Mouse (Mus musculus) CH12.LX (cell line): Measurements from ENCODE around the gene Wfdc17. TPM values are rescaled to one million over a fixed set of nuclear protein-coding genes. Genes with fewer than 3 reads are reported as not detected.

Experiments
- DNase-seq: peaks from one replicate; pipeline ENCODE4 v3.0.0-alpha.2; 2013; ENCODE audit errors: extremely low read depth
- H3K27ac ChIP-seq: 2 replicates; pipeline ENCODE4 v1.5.1; 2012; ENCODE audit warnings: low read depth, mild to moderate bottlenecking, control low read depth, moderate library complexity; ENCODE audit not compliant: insufficient read depth
- H3K27me3 ChIP-seq: replicated peaks from 2 replicates; pipeline ENCODE3; 2012; ENCODE audit warnings: inconsistent platforms
- H3K36me3 ChIP-seq, 2 experiments: replicated peaks in 1 of 2; 2 replicates each; pipeline versions ENCODE3 to v1.6.1; 2012; ENCODE audit warnings: inconsistent platforms in 1 of 2, low read length in 1 of 2, mild to moderate bottlenecking in 1 of 2, mixed read lengths in 1 of 2, moderate library complexity in 1 of 2; ENCODE audit not compliant: control insufficient read depth in 1 of 2, insufficient read depth in 1 of 2
- H3K4me1 ChIP-seq, 2 experiments: 2 replicates each; pipeline ENCODE4 v1.6.1; 2012; ENCODE audit warnings: inconsistent platforms in 1 of 2, moderate library complexity in 1 of 2; ENCODE audit not compliant: insufficient read depth in 2 of 2, control insufficient read depth in 1 of 2
- H3K4me2 ChIP-seq: 2 replicates; pipeline ENCODE4 v1.6.1; 2012; ENCODE audit warnings: low read depth, mild to moderate bottlenecking, control low read depth; ENCODE audit not compliant: poor library complexity, insufficient read depth, severe bottlenecking
- H3K4me3 ChIP-seq, 3 experiments: fragments of 150-350 bp in 1 of 3; sonication (generic) in 1 of 3; replicated peaks in 1 of 3; 2 replicates each; pipeline versions ENCODE3 to v1.5.1; 2011 to 2012; ENCODE audit warnings: low read depth in 2 of 3, low read length in 2 of 3, mild to moderate bottlenecking in 2 of 3, moderate library complexity in 2 of 3, control low read depth in 1 of 3, improper control_type of control experiment in 1 of 3, inconsistent platforms in 1 of 3, mixed read lengths in 1 of 3; ENCODE audit not compliant: poor library complexity in 1 of 3
- H3K79me2 ChIP-seq: replicated peaks from 2 replicates; pipeline ENCODE4 v1.6.1; 2012; ENCODE audit warnings: mild to moderate bottlenecking, moderate library complexity; ENCODE audit not compliant: control insufficient read depth, poor library complexity, insufficient read depth, severe bottlenecking; ENCODE audit errors: extremely low read depth
- H3K9ac ChIP-seq: 2 replicates; pipeline ENCODE4 v1.6.1; 2012; ENCODE audit warnings: low read depth, mild to moderate bottlenecking, control low read depth, moderate library complexity; ENCODE audit not compliant: insufficient read depth
- H3K9me3 ChIP-seq: replicated peaks from 2 replicates; pipeline ENCODE3; 2012; ENCODE audit warnings: low read length, inconsistent platforms, mixed read lengths
- CHD2 ChIP-seq: IDR thresholded peaks from 2 replicates; pipeline ENCODE4 v1.6.1; 2011; ENCODE audit warnings: low read length, improper control_type of control experiment
- CTCF ChIP-seq, 2 experiments: IDR thresholded peaks in 1 of 2; conservative IDR thresholded peaks in 1 of 2; 2 replicates each; pipeline ENCODE4 v1.5.1; 2011 to 2012; ENCODE audit warnings: low read depth in 2 of 2, low read length in 2 of 2, improper control_type of control experiment in 1 of 2, inconsistent platforms in 1 of 2, mild to moderate bottlenecking in 1 of 2, moderate library complexity in 1 of 2
- EP300 ChIP-seq: IDR thresholded peaks from 2 replicates; pipeline ENCODE4 v1.6.1; 2011; ENCODE audit warnings: low read length, improper control_type of control experiment
- GABPA ChIP-seq: IDR thresholded peaks from 2 replicates; pipeline ENCODE4 v1.6.1; 2012; ENCODE audit warnings: low read depth, low read length, improper control_type of control experiment, inconsistent platforms; ENCODE audit not compliant: insufficient replicate concordance
- HCFC1 ChIP-seq: IDR thresholded peaks from 2 replicates; pipeline ENCODE4 v1.6.1; 2012; ENCODE audit warnings: low read depth, mild to moderate bottlenecking, inconsistent platforms, low read length, improper control_type of control experiment
- IRF4 ChIP-seq: IDR thresholded peaks from 2 replicates; pipeline ENCODE4 v1.6.1; 2014; ENCODE audit warnings: low read depth, mild to moderate bottlenecking, inconsistent platforms, low read length, improper control_type of control experiment
- JUN ChIP-seq: IDR thresholded peaks from 2 replicates; pipeline ENCODE4 v1.6.1; 2011; ENCODE audit warnings: low read depth, mild to moderate bottlenecking, low read length, improper control_type of control experiment, moderate library complexity; ENCODE audit not compliant: insufficient read depth
- JUND ChIP-seq: conservative IDR thresholded peaks from 2 replicates; pipeline ENCODE4 v1.6.1; 2011; ENCODE audit warnings: low read depth, low read length, improper control_type of control experiment
- MAX ChIP-seq: IDR thresholded peaks from 2 replicates; pipeline ENCODE4 v1.6.1; 2011; ENCODE audit warnings: low read length, improper control_type of control experiment
- MXI1 ChIP-seq: IDR thresholded peaks from 2 replicates; pipeline ENCODE4 v1.6.1; 2011; ENCODE audit warnings: mild to moderate bottlenecking, low read depth, low read length, improper control_type of control experiment
- MYC ChIP-seq: IDR thresholded peaks from 2 replicates; pipeline ENCODE4 v1.6.1; 2011; ENCODE audit warnings: low read depth, mild to moderate bottlenecking, improper control_type of control experiment, low read length
- NELFE ChIP-seq: IDR thresholded peaks from 2 replicates; pipeline ENCODE4 v1.6.1; 2011; ENCODE audit warnings: low read depth, low read length, improper control_type of control experiment
- NRF1 ChIP-seq: IDR thresholded peaks from 2 replicates; pipeline ENCODE4 v1.6.1; 2014; ENCODE audit warnings: low read depth, mild to moderate bottlenecking, inconsistent platforms, low read length, improper control_type of control experiment, moderate library complexity
- PAX5 ChIP-seq: IDR thresholded peaks from 2 replicates; pipeline ENCODE4 v1.6.1; 2012; ENCODE audit warnings: low read length, inconsistent platforms, mixed read lengths
- POLR2AphosphoS2 ChIP-seq: IDR thresholded peaks from 2 replicates; pipeline ENCODE4 v1.6.1; 2011; ENCODE audit warnings: low read depth, low read length, improper control_type of control experiment
- RAD21 ChIP-seq: IDR thresholded peaks from 2 replicates; pipeline ENCODE4 v1.6.1; 2011; ENCODE audit warnings: low read depth, mild to moderate bottlenecking, low read length, improper control_type of control experiment, moderate library complexity
- SIN3A ChIP-seq: IDR thresholded peaks from 2 replicates; pipeline ENCODE4 v1.6.1; 2012; ENCODE audit warnings: low read length, improper control_type of control experiment, inconsistent platforms
- SMC3 ChIP-seq: IDR thresholded peaks from 2 replicates; pipeline ENCODE4 v1.6.1; 2011; ENCODE audit warnings: low read depth, low read length, improper control_type of control experiment
- TBP ChIP-seq: conservative IDR thresholded peaks from 2 replicates; pipeline ENCODE4 v1.6.1; 2011; ENCODE audit warnings: low read depth, low read length, improper control_type of control experiment
- TCF12 ChIP-seq: IDR thresholded peaks from 2 replicates; pipeline ENCODE4 v1.6.1; 2014; ENCODE audit warnings: low read depth, mild to moderate bottlenecking, inconsistent platforms, low read length, improper control_type of control experiment
- UBTF ChIP-seq: IDR thresholded peaks from 2 replicates; pipeline ENCODE4 v1.6.1; 2012; ENCODE audit warnings: low read depth, mild to moderate bottlenecking, inconsistent platforms, low read length, improper control_type of control experiment, moderate library complexity
- ZKSCAN1 ChIP-seq: IDR thresholded peaks from 2 replicates; pipeline ENCODE4 v1.6.1; 2012; ENCODE audit warnings: low read depth, inconsistent platforms, low read length, improper control_type of control experiment, borderline replicate concordance
- ZMIZ1 ChIP-seq: IDR thresholded peaks from 2 replicates; pipeline ENCODE4 v1.6.1; 2012; ENCODE audit warnings: low read depth, mild to moderate bottlenecking, inconsistent platforms, low read length, improper control_type of control experiment
- ZNF384 ChIP-seq: IDR thresholded peaks from 2 replicates; pipeline ENCODE4 v1.6.1; 2012; ENCODE audit warnings: low read depth, low read length, improper control_type of control experiment, inconsistent platforms
- dilution Hi-C: fragments of 300-500 bp; cut with MboI; formaldehyde crosslinking; loops from 2 replicates; pipeline ENCODE4 v1.14.3; 2020; ENCODE audit warnings: low sequenced_read_pairs; ENCODE audit not compliant: extremely low pct_unique_long_range_greater_than_20kb, extremely low pct_ligation_motif_present
- in situ Hi-C: fragments of 300-500 bp; cut with MboI; formaldehyde crosslinking; loops from 3 replicates; pipeline ENCODE4 v1.14.3; 2019; ENCODE audit warnings: low sequenced_read_pairs, low pct_ligation_motif_present, low pct_unique_long_range_greater_than_20kb, mixed read lengths
- polyA plus RNA-seq: library from polyadenylated mRNA; unstranded; fragments of >175 nt; gene quantifications from 2 replicates; pipeline ENCODE4 v1.2.1, GENCODE M21; 2012; ENCODE audit warnings: low read depth; ENCODE audit not compliant: insufficient read length
- total RNA-seq, 2 experiments: library from RNA; depleted of rRNA; stranded (reverse); fragments of 300-350 nt in 1 of 2; fragments of >200 nt in 1 of 2; gene quantifications; 2 replicates each; pipeline ENCODE4 v1.2.3; 2012 to 2014

Wfdc17 gene
- total and polyA plus RNA-seq, 3 experiments = not detected

DNA sequence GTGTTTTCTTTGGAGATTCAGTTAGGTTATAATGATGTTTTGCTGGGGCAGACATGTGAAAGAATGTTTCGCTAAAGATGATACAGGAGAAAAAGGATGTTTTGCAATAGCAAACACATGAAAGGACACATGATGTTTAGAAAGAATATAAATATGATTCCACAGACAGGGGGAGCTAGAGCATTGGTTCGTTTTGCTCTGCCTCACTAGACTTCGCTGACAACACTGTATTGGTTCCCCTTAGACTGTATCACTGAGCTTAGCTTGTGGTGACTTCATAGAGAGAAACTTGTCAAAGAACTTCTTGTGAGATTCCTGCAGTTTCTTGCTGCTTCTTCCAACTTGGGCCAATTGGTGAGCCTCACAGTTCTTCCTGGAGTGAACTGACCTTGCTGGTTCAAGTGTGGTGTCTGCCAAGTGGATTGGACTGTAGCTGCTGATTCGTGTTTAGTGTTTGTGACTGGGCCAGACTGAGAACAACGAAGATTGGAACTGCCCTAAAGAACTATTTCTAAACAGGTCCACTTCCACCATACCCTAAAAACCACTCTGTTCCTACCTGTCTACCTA, 29.4 kb downstream of the Wfdc17 start:
- Histone ChIP-seq H3K9me3 (peaks cover 16% of the 10 kb centered on the region), H3K4me3 (no peak overlapping the region), H3K4me1 (peaks cover 20 to 38% of the 10 kb centered on the region in 2 experiments), H3K27me3 (no peaks in the 10 kb centered on the region), H3K79me2 (no peaks in the 10 kb centered on the region), H3K36me3 (no peaks in the 10 kb centered on the region), H3K9ac (no peak overlapping the region), H3K27ac (no peak overlapping the region), H3K4me2 (no peak overlapping the region)
- dilution Hi-C loops (no loop called here), in situ Hi-C loops (loop anchor here (10.0 kb wide), 1 partner anchor 288 kb away; no protein-coding TSS in a partner anchor)
- peak; percentile 55 for DNase-seq
- TF ChIP-seq CHD2 (no peak), MYC (0 out of 2 replicates have a peak, but pooled peaks have one; percentile 32), RAD21 (peak; percentile 56), EP300 (no peak), TCF12 (no peak), ZMIZ1 (no peak), IRF4 (no peak), JUN (no peak), CTCF (conservative IDR thresholded peaks at IDR 0.05 in 1 of 2, IDR thresholded peaks at IDR 0.05 in 1 of 2; ENCODE audit: low read depth in 2 of 2, low read length in 2 of 2) (peak; percentile 34 to 61; a peak in 3 of 4 replicates), NELFE (no peak), SMC3 (peak; percentile 38)

DNA sequence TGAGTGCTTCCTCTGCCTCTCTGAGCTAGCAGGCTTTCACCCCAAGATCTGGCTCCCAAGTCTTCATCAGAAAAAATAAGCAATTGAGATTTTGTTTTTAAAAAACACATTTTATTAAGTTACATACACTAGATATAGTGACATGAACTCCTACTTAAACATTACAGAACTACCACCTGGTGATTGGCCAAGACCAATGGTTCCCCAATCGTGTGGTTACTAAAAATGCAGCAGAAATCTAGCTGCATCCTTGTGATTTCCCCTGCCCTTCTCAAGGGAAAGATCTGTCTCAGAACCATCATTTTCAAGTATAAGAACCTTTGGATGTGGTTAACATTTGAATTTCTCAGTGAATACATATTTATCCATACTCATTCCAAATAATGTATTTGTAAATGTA, 30.4 kb downstream of the Wfdc17 start:
- Histone ChIP-seq H3K27ac (no peak overlapping the region), H3K4me2 (no peak overlapping the region), H3K36me3 (no peaks in the 10 kb centered on the region), H3K4me1 (peaks cover 29 to 48% of the 10 kb centered on the region in 2 experiments), H3K79me2 (no peaks in the 10 kb centered on the region), H3K9me3 (peaks cover 16% of the 10 kb centered on the region), H3K9ac (no peak overlapping the region), H3K27me3 (no peaks in the 10 kb centered on the region), H3K4me3 (no peak overlapping the region)
- TF ChIP-seq EP300 (0 out of 2 replicates have a peak, but pooled peaks have one; percentile 27), HCFC1 (no peak)
- in situ Hi-C loops = loop anchor here (10.0 kb wide), 1 partner anchor 289 kb away; no protein-coding TSS in a partner anchor
- DNase-seq = no peak
- dilution Hi-C loops = no loop called here

DNA sequence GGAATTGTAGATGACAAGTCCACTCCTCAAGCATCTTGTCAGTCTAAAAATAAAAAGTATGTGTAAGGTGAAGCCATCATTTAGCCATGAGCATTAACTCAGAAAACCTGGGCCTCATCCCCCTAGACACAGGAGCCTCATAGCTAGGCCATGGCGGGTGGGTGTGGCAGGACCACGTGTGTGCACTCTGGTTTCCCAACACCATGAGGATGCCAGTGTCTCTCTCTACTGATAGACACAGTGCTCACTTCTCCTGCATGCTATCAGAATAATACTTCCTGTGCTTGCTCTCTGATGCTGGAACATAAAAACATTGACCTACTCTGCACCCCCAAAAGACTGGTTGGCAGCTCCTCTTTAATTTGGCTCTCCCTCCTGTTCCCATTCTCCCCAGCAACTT, 32.1 kb downstream of the Wfdc17 start:
- Histone ChIP-seq H3K4me1 (peaks cover 29 to 53% of the 10 kb centered on the region in 2 experiments), H3K36me3 (no peaks in the 10 kb centered on the region), H3K79me2 (no peaks in the 10 kb centered on the region), H3K4me2 (no peak overlapping the region), H3K9me3 (peaks cover 16% of the 10 kb centered on the region), H3K4me3 (no peak overlapping the region), H3K27ac (no peak overlapping the region), H3K27me3 (peaks cover 6% of the 10 kb centered on the region), H3K9ac (no peak overlapping the region)
- DNase-seq = no peak
- in situ Hi-C loops = loop anchor here (5.0 to 10.0 kb wide), 2 partner anchors 104 to 291 kb away; no protein-coding TSS in a partner anchor
- TF ChIP-seq GABPA = no peak
- no peak for TF ChIP-seq CTCF (conservative IDR thresholded peaks at IDR 0.05 in 1 of 2, IDR thresholded peaks at IDR 0.05 in 1 of 2; ENCODE audit: low read depth in 2 of 2, low read length in 2 of 2)
- TF ChIP-seq MAX = no peak
- no peak for TF ChIP-seq POLR2AphosphoS2
- TF ChIP-seq EP300 = no peak
- no peak for TF ChIP-seq UBTF
- TF ChIP-seq ZMIZ1 = no peak
- TF ChIP-seq RAD21 = no peak
- TF ChIP-seq MYC = no peak
- no peak for TF ChIP-seq NRF1
- no peak for TF ChIP-seq NELFE
- TF ChIP-seq SMC3 = no peak
- no peak for TF ChIP-seq ZKSCAN1
- TF ChIP-seq JUND = no peak
- TF ChIP-seq HCFC1 = no peak
- TF ChIP-seq PAX5 = no peak
- TF ChIP-seq TBP = no peak
- no peak for TF ChIP-seq SIN3A
- TF ChIP-seq ZNF384 = no peak
- no peak; the same call in 1 of the 2 replicates for TF ChIP-seq MXI1
- dilution Hi-C loops = no loop called here
